Mouse (Mus musculus): ENCODE measurements around the gene Nsun3.

Gene Nsun3

GRCm38 (mm10) chr16:62786621-62787331 is at the start of gene Nsun3:
Nsun3 (minus strand) TSS chr16:62786818.
- peak; percentile 95 for DNase-seq (ENCODE audit: low spot score)

GRCm38 (mm10) chr16:62834016-62834735 is 47.6 kb upstream of the Nsun3 start:
- no peak for DNase-seq (ENCODE audit: low spot score)

GRCm38 (mm10) chr16:62832481-62832880 is 45.9 kb upstream of the Nsun3 start:
- peak; percentile 34 for DNase-seq (ENCODE audit: low spot score)

GRCm38 (mm10) chr16:62832027-62832426 is 45.4 kb upstream of the Nsun3 start:
- DNase-seq (ENCODE audit: low spot score), result no peak

GRCm38 (mm10) chr16:62826156-62827001 is 39.8 kb upstream of the Nsun3 start:
- DNase-seq (ENCODE audit: low spot score), result peak; percentile 22

GRCm38 (mm10) chr16:62822472-62822871 is 35.9 kb upstream of the Nsun3 start:
- DNase-seq (ENCODE audit: low spot score), result no peak

- DNase-seq (ENCODE audit: low spot score), result no peak
These were observed 27.9 kb upstream of the Nsun3 start, which contains the start of gene Stx19 for GRCm38 (mm10) chr16:62814491-62814890. Stx19 (plus strand) TSS chr16:62814676.

- DNase-seq (ENCODE audit: low spot score), result no peak
These were observed 27.2 kb upstream of the Nsun3 start for GRCm38 (mm10) chr16:62813790-62814189.

GRCm38 (mm10) chr16:62810855-62811254 is 24.2 kb upstream of the Nsun3 start:
- DNase-seq (ENCODE audit: low spot score), result no peak

GRCm38 (mm10) chr16:62807249-62807979 is 20.8 kb upstream of the Nsun3 start:
- no peak for DNase-seq (ENCODE audit: low spot score)

GRCm38 (mm10) chr16:62804621-62805020 is 18.0 kb upstream of the Nsun3 start:
- no peak for DNase-seq (ENCODE audit: low spot score)

GRCm38 (mm10) chr16:62799839-62800238 is 13.2 kb upstream of the Nsun3 start:
- no peak for DNase-seq (ENCODE audit: low spot score)

- no peak for DNase-seq (ENCODE audit: low spot score)
These were observed 12.8 kb upstream of the Nsun3 start for GRCm38 (mm10) chr16:62799426-62799825.

- no peak for DNase-seq (ENCODE audit: low spot score)
These were observed 12.2 kb upstream of the Nsun3 start for GRCm38 (mm10) chr16:62798808-62799207.

- no peak for DNase-seq (ENCODE audit: low spot score)
These were observed 10.0 kb upstream of the Nsun3 start for GRCm38 (mm10) chr16:62796608-62797007.

- DNase-seq (ENCODE audit: low spot score), result no peak
These were observed 4.4 kb downstream of the Nsun3 start for GRCm38 (mm10) chr16:62782229-62782628.

- no peak for DNase-seq (ENCODE audit: low spot score)
These were observed 8.3 kb downstream of the Nsun3 start for GRCm38 (mm10) chr16:62778282-62778681.

GRCm38 (mm10) chr16:62776034-62776433 is 10.6 kb downstream of the Nsun3 start:
- DNase-seq (ENCODE audit: low spot score), result no peak

- no peak for DNase-seq (ENCODE audit: low spot score)
These were observed 13.2 kb downstream of the Nsun3 start for GRCm38 (mm10) chr16:62773462-62773861.

- no peak for DNase-seq (ENCODE audit: low spot score)
These were observed 28.3 kb downstream of the Nsun3 start for GRCm38 (mm10) chr16:62758340-62758739.

GRCm38 (mm10) chr16:62755307-62755706 is 31.3 kb downstream of the Nsun3 start:
- no peak for DNase-seq (ENCODE audit: low spot score)

GRCm38 (mm10) chr16:62753597-62753996 is 33.0 kb downstream of the Nsun3 start:
- no peak for DNase-seq (ENCODE audit: low spot score)
